Mouse (Mus musculus) hindbrain, embryonic 14.5 days (tissue): ENCODE results near the gene Etfb. TPM values are rescaled to one million over a fixed set of nuclear protein-coding genes. Genes with fewer than 3 reads are reported as not detected.
"Not testable (repeated sequence)": the region's sequence is repeated elsewhere in the genome, so short reads cannot be mapped to it uniquely, and the experiment has no call there.

Experiments
- ATAC-seq: fragments of 200-750 bp; cut with Nextera tagmentation; 2 replicates; pipeline ENCODE4 v1.8.0; 2017; ENCODE audit warnings: moderate number of reproducible peaks, mild to moderate bottlenecking, moderate TSS enrichment, moderate library complexity; ENCODE audit not compliant: low FRiP score
- DNase-seq: peaks from one replicate; pipeline ENCODE4 v3.0.0-alpha.2; 2015; ENCODE audit warnings: low spot score
- H3K27ac ChIP-seq: fragments of 300-500 bp; sonication (generic); 2 replicates; pipeline ENCODE4 v1.5.1; 2014; ENCODE audit warnings: mild to moderate bottlenecking, moderate library complexity
- H3K27me3 ChIP-seq: fragments of 300-500 bp; sonication (generic); 2 replicates; pipeline ENCODE4 v1.6.1; 2014; ENCODE audit warnings: mild to moderate bottlenecking, low read length, mixed read lengths; ENCODE audit not compliant: control insufficient read depth, insufficient read depth
- H3K36me3 ChIP-seq: fragments of 300-500 bp; sonication (generic); replicated peaks from 2 replicates; pipeline ENCODE4 v1.6.1; 2014; ENCODE audit not compliant: control insufficient read depth, insufficient read depth
- H3K4me1 ChIP-seq: fragments of 300-500 bp; sonication (generic); replicated peaks from 2 replicates; pipeline ENCODE4 v1.6.1; 2014; ENCODE audit warnings: antibody characterized with exemption, low read length, mixed read lengths; ENCODE audit not compliant: control insufficient read depth, insufficient read depth
- H3K4me2 ChIP-seq: fragments of 300-500 bp; sonication (generic); replicated peaks from 2 replicates; pipeline ENCODE4 v1.6.1; 2014; ENCODE audit warnings: mild to moderate bottlenecking, moderate library complexity
- H3K4me3 ChIP-seq: fragments of 300-500 bp; sonication (generic); replicated peaks from 2 replicates; pipeline ENCODE4 v1.5.1; 2014; ENCODE audit warnings: mild to moderate bottlenecking, low read length
- H3K9ac ChIP-seq: fragments of 300-500 bp; sonication (generic); 2 replicates; pipeline ENCODE4 v1.6.1; 2014
- H3K9me3 ChIP-seq: fragments of 300-500 bp; sonication (generic); 2 replicates; pipeline ENCODE4 v1.6.1; 2016; ENCODE audit warnings: low read length; ENCODE audit not compliant: control insufficient read depth
- WGBS: fragments of 180-500 bp; shearing (Covaris S2); extraction: QIAGEN DNeasy Blood & Tissue Kit; methylation state at CpG from one replicate; pipeline ENCODE4 v1.1.7; 2014; 5-methylcytosine and 5-hydroxymethylcytosine counted together
- polyA plus RNA-seq: library from polyadenylated mRNA; unstranded; fragments of >200 nt; fragmentation: Nextera tagmentation; extraction: Ambion mirVana; gene quantifications from 2 replicates; pipeline ENCODE4 v1.2.1, GENCODE M21; 2014

The Etfb gene
- 122 and 144 TPM in 2 replicates for polyA plus RNA-seq

GRCm38 (mm10) chr7:43443917-43444293 is at the start of gene Etfb, which contains the start of gene Gm45233:
Gene Etfb, plus strand, starts transcription at chr7:43444083.
Gene Gm45233, plus strand, starts transcription at chr7:43444128.
- Histone ChIP-seq H3K9me3 (no peaks in the 10 kb centered on the region), H3K27me3 (no peaks in the 10 kb centered on the region), H3K9ac (peak within 1 kb of the TSS; percentile 58), H3K4me1 (peaks cover 19% of the 10 kb centered on the region), H3K4me3 (peak within 1 kb of the TSS; percentile 50), H3K36me3 (no peaks in the 10 kb centered on the region), H3K4me2 (peak within 1 kb of the TSS; percentile 84), H3K27ac (peak within 1 kb of the TSS; percentile 91)
- DNase-seq (peak; percentile 93), ATAC-seq (peak; percentile 97)
- under 1% methylated on average over 27 of the region's 27 CpGs for WGBS

- no peak for ATAC-seq
- WGBS: 89% methylated on average over 2 of the region's 2 CpGs
Observed at GRCm38 (mm10) chr7:43399501-43399900, 44.4 kb upstream of the Etfb start.

GRCm38 (mm10) chr7:43402718-43403117 is 41.2 kb upstream of the Etfb start:
- WGBS: 76% methylated on average over 2 of the region's 2 CpGs
- no peak overlapping the region for H3K27ac ChIP-seq
- H3K4me2 ChIP-seq: no peak overlapping the region
- no peak overlapping the region for H3K9ac ChIP-seq
- H3K36me3 ChIP-seq: no peaks in the 10 kb centered on the region
- H3K27me3 ChIP-seq: no peaks in the 10 kb centered on the region
- no peak overlapping the region for H3K4me3 ChIP-seq
- no peaks in the 10 kb centered on the region for H3K9me3 ChIP-seq
- DNase-seq (no peak), ATAC-seq (no peak)
- no peaks in the 10 kb centered on the region for H3K4me1 ChIP-seq

More at GRCm38 (mm10) chr7:43399501-43399900, 44.4 kb upstream of the Etfb start:
- Histone ChIP-seq H3K4me3 (no peak overlapping the region), H3K27ac (no peak overlapping the region), H3K9ac (no peak overlapping the region), H3K9me3 (no peaks in the 10 kb centered on the region), H3K4me2 (no peak overlapping the region), H3K27me3 (no peaks in the 10 kb centered on the region), H3K4me1 (no peaks in the 10 kb centered on the region), H3K36me3 (no peaks in the 10 kb centered on the region)
- DNase-seq: no peak

GRCm38 (mm10) chr7:43407573-43407972 is 36.3 kb upstream of the Etfb start:
- ATAC-seq (no peak), DNase-seq (no peak)
- Histone ChIP-seq H3K4me3 (no peak overlapping the region), H3K4me1 (no peaks in the 10 kb centered on the region), H3K27me3 (no peaks in the 10 kb centered on the region), H3K9ac (no peak overlapping the region), H3K4me2 (no peak overlapping the region), H3K9me3 (no peaks in the 10 kb centered on the region), H3K36me3 (no peaks in the 10 kb centered on the region), H3K27ac (no peak overlapping the region)
- 84% methylated on average over 3 of the region's 3 CpGs for WGBS

- Histone ChIP-seq H3K27me3 (no peaks in the 10 kb centered on the region), H3K4me2 (no peak within 1 kb of the TSS), H3K4me1 (no peaks in the 10 kb centered on the region), H3K27ac (no peak within 1 kb of the TSS), H3K9ac (no peak within 1 kb of the TSS), H3K9me3 (no peaks in the 10 kb centered on the region), H3K36me3 (no peaks in the 10 kb centered on the region), H3K4me3 (no peak within 1 kb of the TSS)
- DNase-seq (no peak), ATAC-seq (no peak)
- 80% methylated on average over 4 of the region's 4 CpGs for WGBS
Observed at GRCm38 (mm10) chr7:43408131-43408553, 35.7 kb upstream of the Etfb start, which contains the start of gene Siglecg. Gene Siglecg, plus strand, starts transcription at chr7:43408204.

GRCm38 (mm10) chr7:43409084-43409483 is 34.8 kb upstream of the Etfb start:
- ATAC-seq (no peak), DNase-seq (no peak)
- no peak overlapping the region for H3K27ac ChIP-seq
- no peak overlapping the region for H3K4me3 ChIP-seq
- H3K27me3 ChIP-seq: no peaks in the 10 kb centered on the region
- 77% methylated on average over 3 of the region's 3 CpGs for WGBS
- H3K4me1 ChIP-seq: no peaks in the 10 kb centered on the region
- H3K9me3 ChIP-seq: no peaks in the 10 kb centered on the region
- no peak overlapping the region for H3K9ac ChIP-seq
- no peak overlapping the region for H3K4me2 ChIP-seq
- H3K36me3 ChIP-seq: no peaks in the 10 kb centered on the region

- H3K4me2 ChIP-seq, H3K27me3 ChIP-seq, H3K9me3 ChIP-seq, DNase-seq, H3K36me3 ChIP-seq, H3K9ac ChIP-seq, H3K4me1 ChIP-seq, H3K27ac ChIP-seq, ATAC-seq, H3K4me3 ChIP-seq: not testable (repeated sequence)
- 43% methylated on average over 4 of the region's 4 CpGs for WGBS
Observed at GRCm38 (mm10) chr7:43411724-43412123, 32.2 kb upstream of the Etfb start.

- H3K4me2 ChIP-seq: no peak overlapping the region
- H3K27ac ChIP-seq: no peak overlapping the region
- no peak overlapping the region for H3K9ac ChIP-seq
- no peak overlapping the region for H3K4me3 ChIP-seq
- no peaks in the 10 kb centered on the region for H3K4me1 ChIP-seq
- no peaks in the 10 kb centered on the region for H3K27me3 ChIP-seq
- no peaks in the 10 kb centered on the region for H3K9me3 ChIP-seq
- no peak for ATAC-seq
- no peak for DNase-seq
- WGBS: 87% methylated on average over 10 of the region's 10 CpGs
- no peaks in the 10 kb centered on the region for H3K36me3 ChIP-seq
Observed at GRCm38 (mm10) chr7:43417298-43417697, 26.6 kb upstream of the Etfb start.

- no peak overlapping the region for H3K4me3 ChIP-seq
- H3K27me3 ChIP-seq: no peaks in the 10 kb centered on the region
- 14% methylated on average over 11 of the region's 11 CpGs for WGBS
Observed at GRCm38 (mm10) chr7:43422995-43423617, 20.8 kb upstream of the Etfb start.

More at GRCm38 (mm10) chr7:43422995-43423617, 20.8 kb upstream of the Etfb start:
- Histone ChIP-seq H3K9ac (no peak overlapping the region), H3K9me3 (no peaks in the 10 kb centered on the region), H3K4me2 (peak overlapping the region; percentile 36), H3K4me1 (peaks cover 5% of the 10 kb centered on the region; the same call in 1 of the 2 replicates), H3K27ac (no peak overlapping the region), H3K36me3 (no peaks in the 10 kb centered on the region)
- ATAC-seq (peak; percentile 93), DNase-seq (peak; percentile 86)
